Mouse (Mus musculus): ENCODE data around the gene Cdc42bpg. TPM values are rescaled to one million over a fixed set of nuclear protein-coding genes. Genes with fewer than 3 reads are reported as not detected.

Cdc42bpg gene
- total and polyA plus RNA-seq, 3 experiments: 2.6 to 4.5 TPM; not detected in 1

DNA sequence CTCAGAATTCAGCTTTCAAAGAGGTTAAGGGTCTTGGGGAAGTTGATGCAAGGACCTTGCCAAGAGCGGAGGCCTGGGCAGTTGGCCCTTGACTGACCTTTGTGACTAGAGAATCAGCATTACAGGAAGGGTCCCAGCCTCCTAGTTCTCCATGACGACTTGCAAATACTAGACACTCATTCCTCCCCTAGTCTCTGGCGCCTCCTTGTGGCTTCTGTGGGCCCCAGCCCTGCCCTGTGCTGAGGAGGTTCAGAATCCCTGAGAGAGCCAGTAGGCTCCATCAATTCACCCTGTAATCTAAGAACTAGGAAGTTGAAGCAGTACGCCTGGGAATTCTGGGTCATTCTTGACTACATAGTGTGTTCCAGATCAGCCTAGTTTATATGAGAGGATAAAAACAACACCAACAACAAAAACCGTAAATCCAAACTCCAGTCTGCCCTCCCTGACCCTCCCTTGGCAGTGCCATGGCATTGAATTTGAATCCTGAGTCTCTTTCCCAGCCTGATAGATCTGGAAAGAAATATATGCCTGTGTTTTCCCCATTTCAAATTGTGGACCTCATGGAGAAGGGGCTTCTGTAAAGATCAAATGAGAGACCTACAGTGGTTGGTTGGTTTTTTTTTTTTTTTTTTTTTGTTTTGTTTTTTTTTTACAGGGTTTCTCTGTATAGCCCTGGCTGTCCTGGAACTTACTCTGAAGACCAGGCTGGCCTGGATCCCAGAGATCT is 1.3 kb upstream of the Cdc42bpg start:
- Histone ChIP-seq H3K79me2 (ENCODE audit: control insufficient read depth, insufficient read depth, low read length, poor library complexity) (no peaks in the 10 kb centered on the region; the same call in 1 of the 2 replicates), H3K9ac (ENCODE audit: control insufficient read depth, low read depth, low read length, poor library complexity, severe bottlenecking) (peak overlapping the region; percentile 1; the same call in 1 of the 2 replicates), H3K9me3 (replicated peaks; ENCODE audit: insufficient read depth, low read length) (no peaks in the 10 kb centered on the region), H3K27me3 (ENCODE audit: control insufficient read depth in 1 of 2, insufficient read depth in 2 of 2, low read length in 2 of 2) (no peaks in the 10 kb centered on the region), H3K27ac (ENCODE audit: control insufficient read depth, low read depth, low read length) (no peak overlapping the region), H3K36me3 (ENCODE audit: control insufficient read depth in 1 of 2, insufficient read depth in 2 of 2, low read length in 2 of 2) (peaks cover 0 to 26% of the 10 kb centered on the region in 2 experiments; a peak in 2 of 4 replicates), H3K4me1 (ENCODE audit: control insufficient read depth in 1 of 2, insufficient read depth in 2 of 2, low read length in 2 of 2) (peaks cover 15 to 29% of the 10 kb centered on the region in 2 experiments), H3K4me3 (ENCODE audit: control insufficient read depth in 1 of 2, insufficient read depth in 1 of 2, low read depth in 2 of 2, low read length in 2 of 2) (no peak overlapping the region)
- TF ChIP-seq MAZ (IDR thresholded peaks at IDR 0.05; ENCODE audit: low read depth, low read length): 0 out of 2 replicates have a peak, but pooled peaks have one; percentile 13
- peak; percentile 97 for TF ChIP-seq SMC3 (IDR thresholded peaks at IDR 0.05; ENCODE audit: low read depth, low read length)
- TF ChIP-seq GATA1 (IDR thresholded peaks at IDR 0.05; ENCODE audit: low read depth, low read length): no peak
- TF ChIP-seq MXI1 (IDR thresholded peaks at IDR 0.05; ENCODE audit: low read depth, low read length): peak; percentile 38; the same call in 1 of the 2 replicates
- TF ChIP-seq HCFC1 (IDR thresholded peaks at IDR 0.05; ENCODE audit: low read depth, low read length): peak; percentile 50; the same call in 1 of the 2 replicates
- TF ChIP-seq RAD21 (IDR thresholded peaks at IDR 0.05; ENCODE audit: low read depth, low read length): no peak; the same call in none of the 2 replicates
- TF ChIP-seq ZNF384 (IDR thresholded peaks at IDR 0.05; ENCODE audit: low read depth, low read length): peak; percentile 88
- TF ChIP-seq SIN3A (IDR thresholded peaks at IDR 0.05; ENCODE audit: low read length): peak; percentile 72
- TF ChIP-seq CTCF (IDR thresholded peaks at IDR 0.05 in 2 of 3, conservative IDR thresholded peaks at IDR 0.05 in 1 of 3; ENCODE audit: control insufficient read depth in 1 of 3, insufficient read depth in 1 of 3, low read depth in 2 of 3, low read length in 3 of 3, poor library complexity in 1 of 3, severe bottlenecking in 1 of 3): peak; percentile 95 to 98 (median 98)
- TF ChIP-seq ZC3H11A (IDR thresholded peaks at IDR 0.05; ENCODE audit: low read depth, low read length): peak; percentile 96
- DNase-seq (ENCODE audit: low read depth, low spot score): peak; percentile 93

DNA sequence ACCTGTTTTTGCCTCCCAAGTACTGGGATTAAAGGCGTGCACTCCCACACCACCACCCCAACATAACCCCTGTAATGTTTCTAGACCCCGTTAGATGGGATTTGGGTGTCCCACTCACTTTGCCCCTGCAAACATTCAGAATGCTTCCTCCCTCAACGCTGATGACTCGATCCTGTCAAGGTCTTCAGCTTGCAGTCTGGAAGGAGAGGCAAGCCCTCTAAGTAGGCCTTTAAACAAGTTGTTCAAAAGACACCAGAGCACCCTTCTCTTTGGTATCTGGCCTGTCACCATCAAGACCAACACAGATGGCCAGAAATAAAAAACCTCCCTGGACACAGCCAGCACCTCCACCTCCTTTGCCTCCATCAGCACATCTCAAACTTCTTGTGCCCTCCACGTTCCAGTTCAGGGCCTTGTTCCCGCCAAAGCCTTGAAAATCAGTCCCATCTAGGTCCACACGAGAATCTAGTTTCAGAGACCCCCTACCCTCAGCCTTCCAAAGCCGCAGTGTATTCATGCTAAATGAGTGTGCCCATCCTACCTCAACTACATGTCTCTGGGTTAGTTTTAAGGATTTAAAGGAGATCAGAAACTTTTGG is 640 bp upstream of the Cdc42bpg start:
- Histone ChIP-seq H3K4me1 (ENCODE audit: control insufficient read depth in 1 of 2, insufficient read depth in 2 of 2, low read length in 2 of 2) (peaks cover 14 to 23% of the 10 kb centered on the region in 2 experiments), H3K4me3 (ENCODE audit: control insufficient read depth in 1 of 2, insufficient read depth in 1 of 2, low read depth in 2 of 2, low read length in 2 of 2) (peak overlapping the region; percentile 55 to 73), H3K36me3 (ENCODE audit: control insufficient read depth in 1 of 2, insufficient read depth in 2 of 2, low read length in 2 of 2) (peaks cover 0 to 22% of the 10 kb centered on the region in 2 experiments; a peak in 2 of 4 replicates), H3K79me2 (ENCODE audit: control insufficient read depth, insufficient read depth, low read length, poor library complexity) (no peaks in the 10 kb centered on the region; the same call in 1 of the 2 replicates), H3K27ac (ENCODE audit: control insufficient read depth, low read depth, low read length) (peak overlapping the region; percentile 3), H3K9ac (ENCODE audit: control insufficient read depth, low read depth, low read length, poor library complexity, severe bottlenecking) (peak overlapping the region; percentile 76), H3K27me3 (ENCODE audit: control insufficient read depth in 1 of 2, insufficient read depth in 2 of 2, low read length in 2 of 2) (no peaks in the 10 kb centered on the region), H3K9me3 (replicated peaks; ENCODE audit: insufficient read depth, low read length) (no peaks in the 10 kb centered on the region)
- TF ChIP-seq TAL1 (IDR thresholded peaks at IDR 0.05; ENCODE audit: low read length): no peak
- 0 out of 2 replicates have a peak, but pooled peaks have one; percentile 11 for TF ChIP-seq NELFE (IDR thresholded peaks at IDR 0.05; ENCODE audit: low read depth, low read length)
- DNase-seq (ENCODE audit: low read depth, low spot score): peak; percentile 42

DNA sequence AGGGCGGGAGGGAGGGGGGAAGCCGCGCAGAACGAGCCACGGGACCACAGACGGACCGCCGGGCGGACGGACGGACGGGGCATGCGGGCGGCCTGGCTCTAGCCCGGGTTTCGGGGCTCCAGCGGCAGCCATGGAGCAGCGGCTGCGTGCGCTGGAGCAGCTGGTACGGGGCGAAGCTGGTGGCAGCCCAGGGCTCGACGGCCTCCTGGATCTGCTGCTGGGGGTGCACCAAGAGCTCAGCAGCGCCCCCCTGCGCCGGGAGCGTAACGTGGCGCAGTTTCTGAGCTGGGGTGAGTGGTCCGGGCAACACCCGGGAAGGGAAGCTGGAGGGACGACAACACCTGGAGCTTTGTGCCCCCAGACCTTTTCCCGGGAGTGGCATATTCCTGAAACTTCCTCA is 330 bp downstream of the Cdc42bpg start:
- peak; percentile 85 for DNase-seq (ENCODE audit: low read depth, low spot score)
- Histone ChIP-seq H3K27ac (ENCODE audit: control insufficient read depth, low read depth, low read length) (no peak overlapping the region), H3K4me1 (ENCODE audit: control insufficient read depth in 1 of 2, insufficient read depth in 2 of 2, low read length in 2 of 2) (peaks cover 11 to 14% of the 10 kb centered on the region in 2 experiments)

More for the DNA sequence above, 330 bp downstream of the Cdc42bpg start:
- Histone ChIP-seq H3K9me3 (replicated peaks; ENCODE audit: insufficient read depth, low read length) (no peaks in the 10 kb centered on the region), H3K9ac (ENCODE audit: control insufficient read depth, low read depth, low read length, poor library complexity, severe bottlenecking) (peak overlapping the region; percentile 76), H3K27me3 (ENCODE audit: control insufficient read depth in 1 of 2, insufficient read depth in 2 of 2, low read length in 2 of 2) (no peaks in the 10 kb centered on the region), H3K79me2 (ENCODE audit: control insufficient read depth, insufficient read depth, low read length, poor library complexity) (no peaks in the 10 kb centered on the region; the same call in 1 of the 2 replicates), H3K36me3 (ENCODE audit: control insufficient read depth in 1 of 2, insufficient read depth in 2 of 2, low read length in 2 of 2) (peaks cover 0 to 14% of the 10 kb centered on the region in 2 experiments; a peak in 2 of 4 replicates), H3K4me3 (ENCODE audit: control insufficient read depth in 1 of 2, insufficient read depth in 1 of 2, low read depth in 2 of 2, low read length in 2 of 2) (peak overlapping the region; percentile 66 to 73)
- TF ChIP-seq POLR2AphosphoS2 (IDR thresholded peaks at IDR 0.05; ENCODE audit: low read length) (no peak), TCF12 (IDR thresholded peaks at IDR 0.05; ENCODE audit: low read depth, low read length) (no peak; the same call in 1 of the 2 replicates), EP300 (IDR thresholded peaks at IDR 0.05; ENCODE audit: low read depth in 1 of 2, low read length in 2 of 2) (no peak), POLR2A (IDR thresholded peaks at IDR 0.05; ENCODE audit: control insufficient read depth in 1 of 2, insufficient read depth in 1 of 2, low read depth in 1 of 2, low read length in 2 of 2, poor library complexity in 1 of 2) (0 out of 4 replicates have a peak, but pooled peaks of 1 of the 2 experiments have one; percentile 29), ZC3H11A (IDR thresholded peaks at IDR 0.05; ENCODE audit: low read depth, low read length) (peak; percentile 24; the same call in 1 of the 2 replicates), MXI1 (IDR thresholded peaks at IDR 0.05; ENCODE audit: low read depth, low read length) (peak; percentile 36; the same call in 1 of the 2 replicates), MAZ (IDR thresholded peaks at IDR 0.05; ENCODE audit: low read depth, low read length) (peak; percentile 25; the same call in 1 of the 2 replicates), CTCF (IDR thresholded peaks at IDR 0.05 in 2 of 3, conservative IDR thresholded peaks at IDR 0.05 in 1 of 3; ENCODE audit: control insufficient read depth in 1 of 3, insufficient read depth in 1 of 3, low read depth in 2 of 3, low read length in 3 of 3, poor library complexity in 1 of 3, severe bottlenecking in 1 of 3) (peak; percentile 75 to 89 (median 84)), SMC3 (IDR thresholded peaks at IDR 0.05; ENCODE audit: low read depth, low read length) (peak; percentile 59), RAD21 (IDR thresholded peaks at IDR 0.05; ENCODE audit: low read depth, low read length) (peak; percentile 27), SIN3A (IDR thresholded peaks at IDR 0.05; ENCODE audit: low read length) (no peak; the same call in 1 of the 2 replicates), BHLHE40 (IDR thresholded peaks at IDR 0.05; ENCODE audit: borderline replicate concordance, low read depth, low read length) (no peak), NRF1 (IDR thresholded peaks at IDR 0.05; ENCODE audit: insufficient read depth, low read depth, low read length, poor library complexity, severe bottlenecking) (peak; percentile 20; the same call in 1 of the 2 replicates), ELF1 (IDR thresholded peaks at IDR 0.05; ENCODE audit: low read depth, low read length) (0 out of 2 replicates have a peak, but pooled peaks have one; percentile 3)

All from MEL (cell line).